Mouse (Mus musculus) v-Abl transformed pro-B cells (cell line): ENCODE data around the gene S100a13.

ENCODE experiments used
- in situ Hi-C, 2 experiments: fragments of 400-800 bp; cut with MboI; formaldehyde crosslinking; loops; one replicate each; pipeline ENCODE4 v1.15.1; 2025; ENCODE audit not compliant: unreplicated experiment in 2 of 2

The S100a13 gene

GRCm38 (mm10) chr3:90513796-90514590 is at the start of gene S100a13, which contains the start of gene S100a1:
S100a13 (plus strand) TSS chr3:90514435.
S100a1 (minus strand) TSS chr3:90514392.
- in situ Hi-C loops, result no loop called here

GRCm38 (mm10) chr3:90464552-90465080 is 49.6 kb upstream of the S100a13 start:
- in situ Hi-C loops, result loop anchor here in 1 of 2 experiments (5.0 kb wide), 2 partner anchors 47 to 247 kb away; no protein-coding TSS in a partner anchor

GRCm38 (mm10) chr3:90465081-90465685 is 49.1 kb upstream of the S100a13 start:
- in situ Hi-C loops, result loop anchor here in 1 of 2 experiments (5.0 kb wide), 2 partner anchors 48 to 248 kb away; no protein-coding TSS in a partner anchor

GRCm38 (mm10) chr3:90465686-90466310 is 48.4 kb upstream of the S100a13 start, which contains the start of gene Npr1:
Npr1 (minus strand) TSS chr3:90465866.
- in situ Hi-C loops, result loop anchor here in 1 of 2 experiments (5.0 kb wide), 2 partner anchors 48 to 248 kb away; no protein-coding TSS in a partner anchor

GRCm38 (mm10) chr3:90466311-90466766 is 47.9 kb upstream of the S100a13 start:
- in situ Hi-C loops, result loop anchor here in 1 of 2 experiments (5.0 kb wide), 2 partner anchors 49 to 249 kb away; no protein-coding TSS in a partner anchor

GRCm38 (mm10) chr3:90467618-90468300 is 46.5 kb upstream of the S100a13 start:
- in situ Hi-C loops, result loop anchor here in 1 of 2 experiments (5.0 kb wide), 2 partner anchors 50 to 250 kb away; no protein-coding TSS in a partner anchor

GRCm38 (mm10) chr3:90472213-90472612 is 42.0 kb upstream of the S100a13 start:
- in situ Hi-C loops, result no loop called here

- in situ Hi-C loops, result no loop called here
Measured at GRCm38 (mm10) chr3:90475151-90475830, 38.9 kb upstream of the S100a13 start.

GRCm38 (mm10) chr3:90475831-90476611 is 38.2 kb upstream of the S100a13 start, which contains the start of gene Ilf2:
Ilf2 (plus strand) TSS chr3:90476126.
- in situ Hi-C loops, result no loop called here

GRCm38 (mm10) chr3:90486998-90487397 is 27.2 kb upstream of the S100a13 start:
- in situ Hi-C loops, result no loop called here

- in situ Hi-C loops, result no loop called here
Measured at GRCm38 (mm10) chr3:90488576-90488975, 25.7 kb upstream of the S100a13 start.

GRCm38 (mm10) chr3:90490696-90491256 is 23.5 kb upstream of the S100a13 start, which contains the start of gene Snapin:
Snapin (minus strand) TSS chr3:90491033.
- in situ Hi-C loops, result loop anchor here (5.0 kb wide), 2 partner anchors 97 to 122 kb away; partner anchors contain the start of gene S100a6 (in 2 of the 2)

GRCm38 (mm10) chr3:90491350-90491749 is 22.9 kb upstream of the S100a13 start:
- in situ Hi-C loops, result loop anchor here (5.0 kb wide), 2 partner anchors 96 to 121 kb away; partner anchors contain the start of gene S100a6 (in 2 of the 2)

GRCm38 (mm10) chr3:90493831-90494540 is 20.2 kb upstream of the S100a13 start:
- in situ Hi-C loops, result loop anchor here (5.0 kb wide), 2 partner anchors 93 to 118 kb away; partner anchors contain the start of gene S100a6 (in 2 of the 2)

GRCm38 (mm10) chr3:90495850-90496525 is 18.2 kb upstream of the S100a13 start:
- in situ Hi-C loops, result no loop called here

GRCm38 (mm10) chr3:90497597-90497996 is 16.6 kb upstream of the S100a13 start:
- in situ Hi-C loops, result no loop called here

GRCm38 (mm10) chr3:90503444-90503843 is 10.8 kb upstream of the S100a13 start:
- in situ Hi-C loops, result no loop called here
